Mouse (Mus musculus): ENCODE results near the gene Prph2.

Gene Prph2

GRCm38 (mm10) chr17:46910186-46910585 lies at the start of gene Prph2:
Gene Prph2, plus strand, starts transcription at chr17:46910459.
- no peak for DNase-seq (ENCODE audit: extremely low spot score, low spot score)

GRCm38 (mm10) chr17:46864566-46865195 lies 45.6 kb upstream of the Prph2 start:
- DNase-seq (ENCODE audit: extremely low spot score, low spot score), result no peak

- DNase-seq (ENCODE audit: extremely low spot score, low spot score), result no peak
Measured at GRCm38 (mm10) chr17:46866836-46867235, 43.4 kb upstream of the Prph2 start.

- no peak for DNase-seq (ENCODE audit: extremely low spot score, low spot score)
Measured at GRCm38 (mm10) chr17:46870204-46870798, 40.0 kb upstream of the Prph2 start.

- DNase-seq (ENCODE audit: extremely low spot score, low spot score), result no peak
Measured at GRCm38 (mm10) chr17:46870913-46871312, 39.3 kb upstream of the Prph2 start.

- DNase-seq (ENCODE audit: extremely low spot score, low spot score), result no peak
Measured at GRCm38 (mm10) chr17:46872806-46873205, 37.5 kb upstream of the Prph2 start.

GRCm38 (mm10) chr17:46874133-46874532 lies 36.1 kb upstream of the Prph2 start:
- no peak for DNase-seq (ENCODE audit: extremely low spot score, low spot score)

GRCm38 (mm10) chr17:46875626-46876025 lies 34.6 kb upstream of the Prph2 start:
- DNase-seq (ENCODE audit: extremely low spot score, low spot score), result no peak

- DNase-seq (ENCODE audit: extremely low spot score, low spot score), result no peak
Measured at GRCm38 (mm10) chr17:46876371-46876950, 33.8 kb upstream of the Prph2 start.

- no peak for DNase-seq (ENCODE audit: extremely low spot score, low spot score)
Measured at GRCm38 (mm10) chr17:46877061-46877460, 33.2 kb upstream of the Prph2 start.

- no peak for DNase-seq (ENCODE audit: extremely low spot score, low spot score)
Measured at GRCm38 (mm10) chr17:46879841-46880311, 30.4 kb upstream of the Prph2 start.

- no peak for DNase-seq (ENCODE audit: extremely low spot score, low spot score)
Measured at GRCm38 (mm10) chr17:46880322-46880721, 29.9 kb upstream of the Prph2 start.

GRCm38 (mm10) chr17:46881728-46882127 lies 28.5 kb upstream of the Prph2 start:
- no peak for DNase-seq (ENCODE audit: extremely low spot score, low spot score)

GRCm38 (mm10) chr17:46883107-46883506 lies 27.2 kb upstream of the Prph2 start:
- DNase-seq (ENCODE audit: extremely low spot score, low spot score), result no peak

GRCm38 (mm10) chr17:46884766-46885165 lies 25.5 kb upstream of the Prph2 start:
- no peak for DNase-seq (ENCODE audit: extremely low spot score, low spot score)

- no peak for DNase-seq (ENCODE audit: extremely low spot score, low spot score)
Measured at GRCm38 (mm10) chr17:46885218-46885909, 24.9 kb upstream of the Prph2 start.

GRCm38 (mm10) chr17:46885910-46886643 lies 24.2 kb upstream of the Prph2 start:
- DNase-seq (ENCODE audit: extremely low spot score, low spot score), result no peak

GRCm38 (mm10) chr17:46888511-46889212 lies 21.6 kb upstream of the Prph2 start:
- DNase-seq (ENCODE audit: extremely low spot score, low spot score), result no peak

GRCm38 (mm10) chr17:46889450-46890084 lies 20.7 kb upstream of the Prph2 start:
- peak; percentile 71 for DNase-seq (ENCODE audit: extremely low spot score, low spot score)

GRCm38 (mm10) chr17:46890116-46890815 lies 20.0 kb upstream of the Prph2 start, which contains the start of gene Tbcc:
Gene Tbcc, plus strand, starts transcription at chr17:46890684.
- peak; percentile 97 for DNase-seq (ENCODE audit: extremely low spot score, low spot score)

Data from neural tube, embryonic 10.5 days (tissue).